Mouse (Mus musculus) embryo, embryonic 11.5 days (tissue): ENCODE data around the gene Gp5.

Source experiments
- DNase-seq: peaks from one replicate; pipeline ENCODE4 v3.0.0-alpha.2; 2012; ENCODE audit warnings: low read depth, low spot score

The Gp5 gene

DNA sequence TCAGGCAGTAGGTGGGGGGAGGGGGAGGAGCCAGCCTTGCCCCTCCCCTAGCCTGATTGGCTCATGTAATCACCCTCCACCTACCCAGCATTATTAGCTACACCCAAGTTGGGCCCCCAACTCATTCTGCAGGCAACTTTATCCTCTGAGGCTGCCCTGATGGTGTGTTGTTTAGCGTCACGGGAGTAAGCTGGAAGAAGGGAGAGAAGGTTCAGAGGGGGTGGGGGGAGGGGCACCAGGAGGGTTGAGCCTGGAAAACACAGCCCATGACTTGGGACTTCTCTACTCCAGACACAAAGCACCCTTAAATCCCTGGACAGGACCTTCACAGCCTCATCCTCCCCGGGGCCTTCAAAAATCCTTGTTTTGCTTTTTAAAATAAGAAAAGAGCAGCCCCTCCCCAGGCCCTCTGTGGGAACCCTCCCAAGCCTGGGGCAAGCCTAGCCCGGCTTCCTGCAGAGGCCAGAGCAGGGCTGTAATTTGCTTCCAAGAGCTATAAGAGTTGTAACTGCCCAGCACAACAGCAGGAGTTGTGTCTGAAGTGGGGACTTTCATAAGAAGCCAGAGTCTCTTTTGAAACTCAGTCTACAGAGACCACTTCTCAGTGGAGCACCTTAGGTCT, 29.8 kb downstream of the Gp5 start:
- no peak for DNase-seq

DNA sequence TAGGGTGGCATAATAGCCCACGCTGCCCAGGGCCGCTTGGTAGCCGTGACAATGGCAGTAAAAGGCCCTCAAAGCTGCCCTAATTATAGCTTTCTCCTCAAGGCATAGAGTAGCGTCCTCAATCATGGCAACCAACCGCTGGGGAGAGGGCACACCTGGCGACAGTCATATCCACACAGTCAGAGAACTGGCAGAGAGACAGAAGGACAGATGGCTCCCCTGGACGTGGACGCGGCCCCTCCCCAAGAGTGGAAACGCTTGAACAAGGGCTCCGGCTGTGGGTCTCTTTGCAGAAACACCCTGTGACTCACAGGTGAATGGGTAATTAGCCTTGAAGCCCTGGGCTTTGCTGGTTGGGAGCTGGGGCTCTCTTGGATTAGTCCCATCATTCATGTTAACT, 32.2 kb downstream of the Gp5 start:
- no peak for DNase-seq

DNA sequence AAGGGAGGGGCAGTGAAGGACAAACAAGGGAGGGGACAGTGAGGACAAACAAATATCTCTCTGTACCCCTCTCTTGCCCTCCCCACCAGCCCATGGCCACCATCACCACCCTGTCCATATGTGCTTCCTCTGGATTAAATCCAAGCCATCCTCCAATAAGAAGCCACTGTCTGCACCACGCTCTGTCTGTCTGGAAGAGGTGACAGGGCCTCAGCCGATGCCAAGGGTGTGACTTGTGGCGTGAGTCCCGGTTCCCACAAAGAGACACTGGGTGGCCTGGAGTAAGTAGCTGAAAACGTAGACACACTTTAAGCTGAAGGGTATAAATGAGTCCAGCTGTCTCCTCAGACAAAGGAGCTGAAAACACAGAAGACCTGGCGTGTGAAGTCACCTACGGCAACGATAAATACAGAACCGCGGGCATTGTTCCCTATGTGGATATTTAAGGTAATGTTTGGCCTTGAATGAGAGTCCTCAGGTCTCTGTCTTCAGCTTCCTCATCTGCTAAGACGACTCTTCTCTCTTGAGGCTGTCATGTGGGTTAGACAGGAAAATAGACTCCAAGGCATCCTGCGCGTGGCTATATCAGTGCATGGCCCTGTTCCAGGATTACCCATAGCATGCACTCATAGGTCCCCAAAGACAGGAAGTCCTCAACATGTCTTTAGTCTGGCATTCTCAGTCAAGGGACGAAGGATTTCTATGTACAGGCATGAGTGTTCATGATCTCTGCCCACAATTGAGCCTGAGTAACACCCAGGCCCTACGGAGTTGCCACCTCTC, 34.8 kb downstream of the Gp5 start:
- no peak for DNase-seq

DNA sequence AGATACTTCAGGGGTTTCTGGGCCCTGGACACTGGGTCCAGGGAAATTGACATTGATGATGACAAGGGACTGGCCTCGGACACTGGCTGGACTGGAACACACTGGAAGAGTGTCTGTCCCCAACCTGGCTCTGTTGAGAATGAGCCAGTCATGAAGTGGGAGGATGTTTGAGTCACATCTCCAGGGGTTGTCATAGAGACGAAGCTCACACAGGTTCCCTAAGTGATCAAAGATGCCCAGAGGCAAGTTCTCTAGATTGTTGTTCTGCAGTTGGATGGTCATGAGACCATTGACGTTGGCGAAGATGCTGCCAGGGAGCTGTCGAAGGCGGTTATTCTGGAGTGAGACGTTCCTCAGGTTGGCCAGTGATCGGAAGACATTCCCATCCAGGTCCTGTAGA, 37.5 kb downstream of the Gp5 start:
- no peak for DNase-seq

DNA sequence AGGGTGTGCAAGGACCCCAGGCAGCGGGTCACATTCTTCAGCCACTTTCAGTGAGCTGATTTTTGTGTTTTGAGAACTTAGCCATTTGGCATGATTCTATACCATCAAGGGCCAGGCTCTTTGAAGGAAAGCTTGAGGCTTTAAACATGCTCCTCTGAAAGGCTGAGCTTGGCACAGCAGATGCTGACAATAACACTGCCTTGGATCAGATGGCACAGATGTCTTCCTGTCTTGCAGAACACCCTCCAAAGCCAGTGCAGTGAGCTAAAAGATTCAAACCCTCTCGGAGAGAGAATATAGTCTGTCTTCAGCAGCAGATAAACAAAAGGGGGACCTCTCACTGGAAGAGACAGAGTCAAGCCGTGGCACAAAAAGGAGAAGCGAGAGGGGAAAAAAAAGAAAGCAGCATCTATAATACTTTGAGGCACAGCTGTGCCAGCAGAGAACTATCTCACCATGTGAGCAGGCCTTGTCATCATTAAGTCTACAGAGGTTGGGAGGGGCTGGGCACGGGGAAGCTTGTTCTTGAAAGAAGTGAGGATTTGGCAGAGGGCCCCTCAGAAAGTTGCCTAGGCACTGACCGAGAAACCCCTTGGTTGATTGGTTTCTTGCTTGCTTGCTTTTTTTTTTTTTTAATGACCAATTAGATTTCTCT, 38.5 kb downstream of the Gp5 start:
- no peak for DNase-seq

DNA sequence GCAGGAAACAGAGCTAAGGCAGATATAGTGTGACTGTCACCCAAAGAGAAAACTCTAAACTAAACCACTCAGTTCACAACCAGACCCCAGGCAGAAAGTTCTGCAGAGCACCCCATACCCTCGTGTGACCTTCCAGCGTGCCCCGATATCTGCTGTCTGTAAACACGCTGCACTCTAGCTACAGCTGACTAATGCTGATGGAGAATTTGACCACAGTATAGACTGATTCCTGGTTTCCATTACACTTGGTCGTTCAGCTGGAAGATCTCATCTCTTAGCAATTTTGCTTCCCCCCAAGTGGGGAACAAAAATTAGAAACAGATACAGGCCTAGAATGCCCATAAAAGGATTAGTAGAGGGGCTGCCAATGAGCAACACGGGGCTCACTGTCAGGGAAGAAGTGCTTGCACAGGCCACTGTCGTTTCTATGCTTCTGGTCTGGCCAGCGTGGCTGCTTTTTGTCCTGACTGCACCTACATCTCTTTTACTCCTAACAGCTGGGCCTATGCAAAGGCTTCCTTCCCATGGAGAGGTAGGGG, 39.3 kb downstream of the Gp5 start:
- DNase-seq, result no peak

DNA sequence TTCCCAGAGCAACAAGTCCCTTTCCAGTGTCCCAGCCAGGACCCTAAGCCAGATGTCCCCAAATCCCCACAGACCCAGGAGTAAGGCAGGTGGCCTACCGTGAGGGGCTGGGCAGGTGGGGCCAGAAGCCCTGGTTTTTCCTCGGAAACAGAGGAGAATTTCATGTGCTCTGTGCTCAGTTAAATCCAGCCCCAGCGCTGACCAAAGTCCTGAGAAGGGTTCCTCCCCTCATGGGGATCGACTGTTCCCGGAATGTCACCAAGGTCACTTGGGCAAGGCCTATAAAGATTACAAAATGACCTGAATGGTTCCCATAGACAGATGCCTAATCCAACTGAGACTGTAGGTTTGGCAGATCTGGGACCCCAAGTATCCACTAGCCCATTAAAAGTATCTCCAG, 43.2 kb downstream of the Gp5 start, which contains the start of gene Cpn2:
Cpn2 (minus strand) TSS at position 141 of the 400 bp plus-strand sequence.
- no peak for DNase-seq

DNA sequence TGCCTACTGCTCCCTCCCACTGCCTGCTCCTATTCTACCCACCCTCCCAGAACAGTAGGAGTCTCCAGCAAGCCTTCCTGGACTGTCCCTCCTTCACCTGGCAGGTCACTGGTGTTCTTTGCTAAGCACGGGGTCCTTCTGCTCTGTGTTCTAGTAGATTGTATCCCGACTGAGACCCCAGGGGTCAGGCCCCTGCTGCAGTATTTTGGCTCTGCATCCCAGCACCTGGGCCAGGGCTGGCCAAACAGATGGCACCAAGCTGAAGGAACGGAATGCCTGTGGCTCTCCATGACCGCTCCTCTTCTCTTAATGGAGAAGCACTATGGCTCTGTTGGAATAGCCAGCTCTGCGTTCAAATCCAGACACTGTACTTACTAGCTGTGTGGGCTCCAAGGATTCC, 44.0 kb downstream of the Gp5 start:
- no peak for DNase-seq

DNA sequence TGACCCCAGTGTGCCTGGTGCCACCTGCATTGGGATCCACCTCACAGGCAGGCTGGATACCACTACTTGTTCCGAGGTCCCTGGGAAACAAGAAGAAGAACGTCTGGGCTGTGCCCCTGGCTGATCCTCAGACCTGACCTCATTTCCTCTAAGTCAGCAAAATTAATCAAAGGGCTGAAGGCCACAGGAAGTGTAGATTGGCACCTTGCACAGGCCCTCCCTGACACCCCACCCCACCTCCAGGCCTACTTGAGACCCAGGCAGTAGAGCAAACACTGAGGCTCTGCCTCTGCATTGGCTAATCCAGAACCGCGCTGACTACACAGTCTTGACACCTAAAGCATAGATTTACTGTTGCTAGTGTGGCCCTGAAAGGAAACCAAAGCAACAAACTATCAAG, 45.0 kb downstream of the Gp5 start:
- no peak for DNase-seq

DNA sequence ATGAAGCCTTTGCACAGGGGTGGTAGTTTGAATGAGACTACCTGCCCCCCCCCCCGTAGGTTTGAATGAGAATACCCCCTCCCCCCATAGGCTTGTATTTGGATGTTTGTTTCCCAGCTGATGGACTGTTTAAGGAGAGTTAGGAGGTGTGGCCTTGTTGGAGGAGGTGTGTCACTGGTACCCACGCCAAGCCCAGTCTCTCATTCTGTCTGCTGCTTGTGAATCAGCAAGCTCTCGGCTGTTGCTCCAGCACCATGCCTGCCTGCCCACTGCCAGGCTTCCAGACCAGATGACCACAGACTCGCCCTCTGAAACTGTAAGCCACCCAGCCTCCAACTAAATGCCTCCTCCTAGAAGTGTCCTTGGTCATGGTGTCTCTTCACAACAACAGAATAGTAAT, 47.4 kb downstream of the Gp5 start:
- DNase-seq, result no peak

DNA sequence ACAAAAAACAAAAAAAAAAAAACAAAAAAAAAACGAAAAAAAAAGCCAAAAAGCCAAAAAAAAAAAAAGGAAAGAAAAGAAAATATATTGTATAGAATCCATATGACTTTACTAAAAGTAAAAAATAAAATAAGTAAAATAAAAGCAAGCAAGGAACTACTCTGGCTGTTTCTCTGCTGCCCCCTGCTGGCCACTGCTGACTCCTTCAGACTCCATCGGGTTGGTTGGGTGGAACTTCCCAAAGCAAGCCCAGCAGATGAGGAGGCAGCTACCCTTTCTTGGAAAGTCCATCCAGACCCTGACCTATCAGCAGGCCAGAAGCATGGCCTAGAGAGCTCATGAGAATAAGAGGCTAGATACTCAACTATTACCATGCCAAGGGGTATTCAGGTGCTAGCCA, 47.9 kb downstream of the Gp5 start:
- DNase-seq, result no peak

DNA sequence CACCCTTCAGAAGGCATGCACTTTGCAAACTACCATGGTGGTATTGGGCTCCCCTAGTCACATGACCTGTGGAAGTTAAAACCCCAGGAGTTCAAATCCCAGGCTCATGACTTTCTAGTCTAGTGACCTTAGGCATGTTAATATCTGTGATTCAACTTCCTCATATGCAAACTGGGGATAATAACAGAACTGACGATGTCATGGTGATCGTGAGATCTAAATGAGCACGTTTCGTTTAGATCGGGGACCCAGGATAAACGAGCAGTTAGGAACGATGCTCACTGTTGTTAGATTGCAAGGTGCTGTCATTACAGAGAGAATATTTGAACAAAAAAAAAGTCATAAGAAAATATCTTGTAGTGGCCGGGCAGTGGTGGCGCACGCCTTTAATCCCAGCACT, 48.4 kb downstream of the Gp5 start:
- DNase-seq, result no peak

DNA sequence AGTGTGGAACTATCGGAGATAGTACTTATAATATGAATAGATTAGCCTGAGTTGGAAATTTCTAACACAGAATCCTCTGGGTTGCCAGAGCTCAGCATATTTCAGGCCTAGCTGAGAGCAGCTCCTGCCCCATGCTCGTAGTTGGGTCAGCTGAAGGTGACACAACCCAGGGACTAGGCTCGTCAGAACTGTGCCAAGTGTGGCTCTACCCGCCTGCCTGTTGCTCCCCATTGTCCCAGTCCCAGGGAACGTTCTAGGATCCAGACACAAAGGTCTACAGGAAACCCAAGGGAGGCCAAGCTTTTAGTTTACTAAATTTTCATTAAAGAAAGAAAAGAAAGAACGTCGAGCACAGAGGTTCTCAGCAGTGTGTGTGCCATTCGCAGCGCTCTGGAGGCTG, 49.2 kb downstream of the Gp5 start:
- DNase-seq, result no peak

DNA sequence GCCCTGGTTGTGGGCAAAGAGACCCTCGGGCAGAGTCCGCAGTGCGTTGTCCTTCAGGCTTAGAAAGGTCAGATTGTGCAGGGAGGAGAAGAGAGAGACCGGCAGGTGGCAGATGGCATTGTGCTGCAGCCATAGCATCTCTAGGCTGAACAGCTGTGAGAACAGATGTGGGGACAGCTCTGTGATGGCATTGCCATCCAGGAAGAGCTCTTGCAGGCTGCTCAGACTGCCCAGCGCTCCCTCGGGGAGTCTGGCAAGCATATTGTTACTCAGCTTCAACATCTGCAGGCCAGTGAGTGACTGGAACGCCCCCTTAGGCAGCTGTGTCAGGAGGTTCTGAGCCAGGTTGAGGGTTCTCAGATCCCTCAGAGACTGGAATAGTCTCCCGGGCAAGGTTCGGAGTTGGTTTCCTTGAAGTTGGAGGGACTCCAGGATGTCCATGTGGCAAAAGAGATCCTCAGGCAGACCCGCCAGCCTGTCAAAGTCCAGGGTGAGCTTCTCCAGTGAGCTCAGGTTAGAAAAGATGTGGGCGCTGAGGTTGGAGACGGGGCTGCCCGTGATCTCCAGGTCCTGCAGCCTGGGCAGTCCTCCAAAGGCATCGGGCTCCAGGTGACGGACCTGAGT, 50.5 kb downstream of the Gp5 start:
- DNase-seq, result no peak

DNA sequence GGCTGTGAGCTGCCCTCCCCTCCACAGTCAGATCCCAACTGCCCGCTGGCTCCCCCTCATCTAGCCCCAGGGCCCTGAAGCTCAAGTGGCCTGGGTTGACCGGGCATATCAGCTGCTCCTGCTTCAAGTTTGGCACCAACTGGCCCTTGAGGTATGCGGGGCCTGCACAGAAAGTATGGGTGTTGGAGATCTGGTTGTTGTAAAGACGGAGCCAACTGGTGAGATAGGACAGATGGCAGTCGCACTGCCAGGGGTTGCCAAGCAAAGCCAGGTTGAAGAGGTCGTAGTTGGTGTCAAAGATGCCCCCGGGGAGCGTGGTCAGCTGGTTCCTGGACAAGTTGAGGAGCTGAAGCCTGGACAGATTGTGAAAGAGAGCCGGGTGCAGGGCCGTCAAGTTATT, 51.1 kb downstream of the Gp5 start:
- no peak for DNase-seq

DNA sequence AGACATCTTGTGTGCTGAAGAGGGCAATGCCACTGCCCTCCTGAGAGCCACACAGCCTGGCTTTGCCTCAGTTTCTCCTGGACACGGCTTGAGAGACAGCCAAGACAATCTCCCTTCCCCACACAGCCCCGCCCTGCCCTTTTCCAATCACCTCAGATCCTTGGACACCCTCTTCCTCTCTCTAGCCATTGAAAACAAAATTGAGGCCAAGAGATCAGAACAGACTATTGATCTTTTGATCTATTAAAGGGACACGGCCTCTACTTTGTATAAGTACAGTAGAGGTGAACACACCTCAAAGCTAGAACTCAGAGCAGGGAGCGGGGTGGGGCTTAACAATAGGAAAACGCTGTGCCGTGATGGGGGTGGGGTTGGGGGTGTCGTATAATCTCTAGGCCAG, 52.1 kb downstream of the Gp5 start:
- no peak for DNase-seq

DNA sequence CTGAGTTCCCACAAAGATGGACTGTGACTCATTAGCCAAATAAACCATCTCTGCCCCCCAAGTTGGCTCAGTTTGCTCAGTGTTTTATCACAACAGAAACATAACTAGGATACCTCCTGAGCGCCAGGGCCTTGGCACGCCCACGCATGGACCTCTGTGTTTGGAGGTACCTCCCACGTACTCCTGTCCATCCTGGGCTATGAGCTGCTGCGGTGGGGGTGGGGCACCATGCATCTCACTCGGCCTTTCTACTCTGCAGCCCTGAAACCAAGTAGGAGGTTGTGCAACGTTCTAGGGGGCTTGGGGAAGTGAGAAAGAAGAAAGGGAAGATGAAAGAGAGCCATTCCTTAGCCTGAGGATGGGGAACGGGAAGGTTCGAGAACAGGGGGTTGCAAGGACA, 52.9 kb downstream of the Gp5 start:
- no peak for DNase-seq
